Comparison of ENCODE assay signal across 17 mouse cellular contexts in genomic region chr14:31969531-31969930, GRCm38 (mm10). TPM values are rescaled to one million over a fixed set of nuclear protein-coding genes. Genes with fewer than 3 reads are reported as not detected.
DNase-seq lines count a peak whose midpoint lies in the region; ATAC-seq lines count a peak whose summit lies in the region.
"Had no signal": no experiment of that assay in that cellular context is flagged by ENCODE, and none has a peak within 500 bp of the region (broad histone marks: within the 10 kb centered on the region; RNA-seq: fewer than 3 reads in every experiment).

No protein-coding gene starts in this region.

- H3K9me3 ChIP-seq in heart, embryonic 13.5 days, result no peaks in the 10 kb centered on the region
- H3K9me3 ChIP-seq: midbrain, embryonic 12.5 days; neural tube, embryonic 13.5 days had no signal

- H3K9ac ChIP-seq in heart, embryonic 13.5 days, result no peak overlapping the region
- H3K9ac ChIP-seq: midbrain, embryonic 12.5 days; neural tube, embryonic 13.5 days had no signal

- intact Hi-C loops in heart, postnatal 14 days (cut with DNase I), result no loop called here
- intact Hi-C loops in left cerebral cortex, postnatal 36 days (cut with DNase I), result no loop called here

- no peaks in the 10 kb centered on the region for H3K4me1 ChIP-seq in heart, embryonic 13.5 days
- H3K4me1 ChIP-seq: midbrain, embryonic 12.5 days; neural tube, embryonic 13.5 days had no signal

- WGBS in heart, embryonic 13.5 days, result 72% methylated on average over 4 of the region's 4 CpGs

- no peaks in the 10 kb centered on the region for H3K27me3 ChIP-seq in heart, embryonic 13.5 days (replicated peaks)
- H3K27me3 ChIP-seq: midbrain, embryonic 12.5 days; neural tube, embryonic 13.5 days had no signal

- no peak overlapping the region for H3K27ac ChIP-seq in heart, embryonic 13.5 days (replicated peaks)
- H3K27ac ChIP-seq: kidney, postnatal 0 days; midbrain, embryonic 12.5 days; neural tube, embryonic 13.5 days had no signal

- no peak for DNase-seq in heart, postnatal 14 days
- DNase-seq in spleen, postnatal 4 days (ENCODE audit: low spot score in 2 of 2), result peak; percentile 17 to 61
- no peak for DNase-seq in spleen, postnatal 14 days (ENCODE audit: low spot score in 2 of 2)
- DNase-seq in liver, result peak; percentile 82
- no peak for DNase-seq in adrenal gland, adult 2 months
- no peak for DNase-seq in cerebellum, postnatal 25 days
- no peak for DNase-seq in left cerebral cortex, postnatal 36 days (ENCODE audit: low spot score in 2 of 2)
- DNase-seq: adrenal gland, adult 8-10 months; layer of hippocampus, postnatal 36 days; right cerebral cortex, adult 18-20 months; thymus, postnatal 4 days had no signal

- no peak overlapping the region for H3K4me2 ChIP-seq in heart, embryonic 13.5 days
- H3K4me2 ChIP-seq: midbrain, embryonic 12.5 days; neural tube, embryonic 13.5 days had no signal

- no peak overlapping the region for H3K4me3 ChIP-seq in heart, embryonic 13.5 days
- H3K4me3 ChIP-seq: midbrain, embryonic 12.5 days; neural tube, embryonic 13.5 days had no signal

- no peaks in the 10 kb centered on the region for H3K36me3 ChIP-seq in heart, embryonic 13.5 days
- H3K36me3 ChIP-seq: midbrain, embryonic 12.5 days; neural tube, embryonic 13.5 days had no signal

- peak; percentile 47 for ATAC-seq in heart, embryonic 13.5 days (ENCODE audit: extremely low read depth, insufficient number of reproducible peaks, low FRiP score, low TSS enrichment)
- ATAC-seq: forebrain, embryonic 16.5 days; hindbrain, embryonic 16.5 days had no signal

RNA-seq across cellular contexts. Expression of gene Galnt15, which starts 59.3 kb away (rescaled TPM):
- polyA plus RNA-seq in heart, embryonic 13.5 days (2015; fragmentation: Nextera tagmentation; extraction: Ambion mirVana), result 0.23 and 0.24 TPM in 2 replicates
- total RNA-seq in heart, postnatal 14 days (2021), result 10 to 100 TPM; 12.8 to 17.8 TPM
- total RNA-seq in adrenal gland, adult 2 months (2021), result 10 to 100 TPM in 1 of 2 experiments, 1 to 10 TPM in 1; 5.2 to 14.5 TPM
- 3.6 and 4.8 TPM in 2 replicates for polyA plus RNA-seq in adrenal gland, adult 2 months (2012; rRNA removed)
- total RNA-seq in left cerebral cortex, postnatal 36 days (2021), result 1 to 10 TPM; 2.6 to 2.7 TPM

Comparison
In these comparisons a context has a peak if more than half of its experiments do, and no peak if none do; other contexts are left out.
1. DNase-seq: peak in spleen, postnatal 4 days (2 of 2) and liver (single experiment); none in heart, postnatal 14 days (0 of 2), spleen, postnatal 14 days (0 of 2), adrenal gland, adult 2 months (single experiment), cerebellum, postnatal 25 days (0 of 2) and left cerebral cortex, postnatal 36 days (0 of 2).